Mouse (Mus musculus): Measurements from ENCODE around the gene Gm20458. TPM values are rescaled to one million over a fixed set of nuclear protein-coding genes. Genes with fewer than 3 reads are reported as not detected.
A peak's percentile ranks its signal among the peaks of the same experiment; 100 is the strongest.

Gene Gm20458
- not detected in 2 replicates for polyA plus RNA-seq (2011; ENCODE audit: insufficient read depth, insufficient read length, low replicate concordance, missing spikeins)

DNA sequence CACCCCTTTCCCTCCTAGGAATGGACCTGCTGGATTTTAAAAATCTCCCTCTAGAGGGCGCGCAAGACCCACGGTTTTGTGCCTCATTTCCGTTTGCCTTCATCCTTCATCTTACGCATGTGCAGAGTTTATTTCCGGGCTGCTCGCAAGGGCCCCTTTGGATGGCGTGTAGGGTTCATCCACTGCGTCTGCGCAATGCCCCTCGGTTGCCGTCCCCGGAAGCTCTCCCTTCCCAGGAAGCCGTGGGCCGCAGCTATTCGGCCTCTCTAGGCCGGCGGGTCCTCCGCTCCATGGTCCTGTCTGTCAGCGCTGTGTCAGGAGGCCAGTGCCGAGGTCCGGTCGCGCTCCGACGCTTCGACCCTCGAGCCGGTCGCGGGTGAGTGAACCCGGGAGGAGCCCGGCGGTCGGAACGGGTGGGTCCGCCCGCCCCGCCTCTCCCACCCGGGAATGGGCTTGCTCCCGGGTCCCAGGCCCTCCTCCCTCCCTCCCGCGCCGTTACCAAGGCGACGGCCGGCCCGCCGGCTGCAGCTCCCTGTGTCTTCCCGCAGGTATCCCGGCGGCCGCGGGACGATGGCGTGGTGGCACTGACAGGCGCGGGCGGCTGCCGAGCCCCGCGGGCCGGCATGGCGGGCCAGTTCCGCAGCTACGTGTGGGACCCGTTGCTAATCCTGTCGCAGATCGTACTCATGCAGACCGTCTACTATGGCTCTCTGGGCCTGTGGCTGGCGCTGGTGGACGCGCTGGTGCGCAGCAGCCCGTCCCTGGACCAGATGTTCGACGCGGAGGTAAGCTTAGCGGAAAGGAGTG is at the start of gene Gm20458:
Gene Gm20458, plus strand, starts transcription at position 223 of the 807 bp plus-strand sequence.
- peak; percentile 74 for TF ChIP-seq CTCF (IDR thresholded peaks at IDR 0.05; ENCODE audit: control insufficient read depth, insufficient read depth, low read length)
- peak; percentile 66; the same call in 1 of the 2 replicates for TF ChIP-seq POLR2A (IDR thresholded peaks at IDR 0.05; ENCODE audit: borderline replicate concordance, control insufficient read depth, low read depth, low read length)
- under 1% methylated on average over 79 of the region's 79 CpGs for WGBS
- Histone ChIP-seq H3K4me3 (replicated peaks; ENCODE audit: control insufficient read depth, low read depth, low read length) (peak within 1 kb of the TSS; percentile 92), H3K27ac (ENCODE audit: control insufficient read depth, insufficient read depth, low read depth, low read length, poor library complexity) (peak within 1 kb of the TSS; percentile 91), H3K4me1 (ENCODE audit: control insufficient read depth, insufficient read depth, low read length) (peaks cover 2% of the 10 kb centered on the region; the same call in 1 of the 2 replicates)

GRCm38 (mm10) chr2:164414167-164414566 is 46.6 kb upstream of the Gm20458 start:
- TF ChIP-seq POLR2A (IDR thresholded peaks at IDR 0.05; ENCODE audit: borderline replicate concordance, control insufficient read depth, low read depth, low read length) = no peak; the same call in 1 of the 2 replicates
- TF ChIP-seq CTCF (IDR thresholded peaks at IDR 0.05; ENCODE audit: control insufficient read depth, insufficient read depth, low read length) = no peak
- no peak overlapping the region for H3K4me3 ChIP-seq (replicated peaks; ENCODE audit: control insufficient read depth, low read depth, low read length)
- WGBS = 49% methylated on average over 28 of the region's 28 CpGs
- H3K4me1 ChIP-seq (ENCODE audit: control insufficient read depth, insufficient read depth, low read length) = peaks cover 3% of the 10 kb centered on the region
- H3K27ac ChIP-seq (ENCODE audit: control insufficient read depth, insufficient read depth, low read depth, low read length, poor library complexity) = no peak overlapping the region

GRCm38 (mm10) chr2:164414581-164414980 is 46.2 kb upstream of the Gm20458 start:
- peak overlapping the region; percentile 17 for H3K4me3 ChIP-seq (replicated peaks; ENCODE audit: control insufficient read depth, low read depth, low read length)
- H3K4me1 ChIP-seq (ENCODE audit: control insufficient read depth, insufficient read depth, low read length) = peaks cover 3% of the 10 kb centered on the region
- H3K27ac ChIP-seq (ENCODE audit: control insufficient read depth, insufficient read depth, low read depth, low read length, poor library complexity) = no peak overlapping the region
- TF ChIP-seq POLR2A (IDR thresholded peaks at IDR 0.05; ENCODE audit: borderline replicate concordance, control insufficient read depth, low read depth, low read length) (no peak), CTCF (IDR thresholded peaks at IDR 0.05; ENCODE audit: control insufficient read depth, insufficient read depth, low read length) (no peak)
- WGBS = 55% methylated on average over 10 of the region's 10 CpGs

DNA sequence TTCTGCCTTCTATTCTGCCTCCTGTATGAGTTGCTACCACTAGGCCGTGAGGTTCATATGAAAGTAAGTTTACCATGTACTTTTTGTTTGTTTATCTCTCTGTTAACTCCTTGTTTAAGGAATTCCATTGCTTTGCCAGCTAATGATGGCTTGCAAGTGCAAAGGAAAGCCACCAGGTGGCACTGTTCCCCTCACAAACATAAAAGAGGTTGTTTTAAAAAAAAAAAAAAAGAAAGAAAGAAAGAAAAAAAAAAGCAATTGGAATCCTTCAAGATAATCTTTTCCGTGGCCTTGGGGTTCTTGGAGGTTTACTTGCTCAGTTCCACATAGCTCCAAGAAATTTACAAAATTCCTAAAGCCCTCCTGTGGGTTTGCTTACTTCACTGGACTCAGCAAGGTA is 43.6 kb upstream of the Gm20458 start:
- Histone ChIP-seq H3K4me3 (replicated peaks; ENCODE audit: control insufficient read depth, low read depth, low read length) (no peak overlapping the region), H3K4me1 (ENCODE audit: control insufficient read depth, insufficient read depth, low read length) (peaks cover 3% of the 10 kb centered on the region), H3K27ac (ENCODE audit: control insufficient read depth, insufficient read depth, low read depth, low read length, poor library complexity) (no peak overlapping the region)
- TF ChIP-seq POLR2A (IDR thresholded peaks at IDR 0.05; ENCODE audit: borderline replicate concordance, control insufficient read depth, low read depth, low read length) (no peak), CTCF (IDR thresholded peaks at IDR 0.05; ENCODE audit: control insufficient read depth, insufficient read depth, low read length) (no peak)
- 0% methylated on average over 2 of the region's 2 CpGs for WGBS

- 42% methylated on average over 3 of the region's 3 CpGs for WGBS
- TF ChIP-seq POLR2A (IDR thresholded peaks at IDR 0.05; ENCODE audit: borderline replicate concordance, control insufficient read depth, low read depth, low read length) (no peak), CTCF (IDR thresholded peaks at IDR 0.05; ENCODE audit: control insufficient read depth, insufficient read depth, low read length) (no peak)
- Histone ChIP-seq H3K4me3 (replicated peaks; ENCODE audit: control insufficient read depth, low read depth, low read length) (no peak overlapping the region), H3K4me1 (ENCODE audit: control insufficient read depth, insufficient read depth, low read length) (peaks cover 3% of the 10 kb centered on the region), H3K27ac (ENCODE audit: control insufficient read depth, insufficient read depth, low read depth, low read length, poor library complexity) (no peak overlapping the region)
Measured at GRCm38 (mm10) chr2:164418308-164418875, 42.4 kb upstream of the Gm20458 start.

- WGBS = 37% methylated on average over 3 of the region's 3 CpGs
- Histone ChIP-seq H3K4me3 (replicated peaks; ENCODE audit: control insufficient read depth, low read depth, low read length) (no peak overlapping the region), H3K4me1 (ENCODE audit: control insufficient read depth, insufficient read depth, low read length) (peaks cover 3% of the 10 kb centered on the region), H3K27ac (ENCODE audit: control insufficient read depth, insufficient read depth, low read depth, low read length, poor library complexity) (no peak overlapping the region)
- TF ChIP-seq CTCF (IDR thresholded peaks at IDR 0.05; ENCODE audit: control insufficient read depth, insufficient read depth, low read length) = no peak
Measured at GRCm38 (mm10) chr2:164419489-164419888, 41.3 kb upstream of the Gm20458 start.

DNA sequence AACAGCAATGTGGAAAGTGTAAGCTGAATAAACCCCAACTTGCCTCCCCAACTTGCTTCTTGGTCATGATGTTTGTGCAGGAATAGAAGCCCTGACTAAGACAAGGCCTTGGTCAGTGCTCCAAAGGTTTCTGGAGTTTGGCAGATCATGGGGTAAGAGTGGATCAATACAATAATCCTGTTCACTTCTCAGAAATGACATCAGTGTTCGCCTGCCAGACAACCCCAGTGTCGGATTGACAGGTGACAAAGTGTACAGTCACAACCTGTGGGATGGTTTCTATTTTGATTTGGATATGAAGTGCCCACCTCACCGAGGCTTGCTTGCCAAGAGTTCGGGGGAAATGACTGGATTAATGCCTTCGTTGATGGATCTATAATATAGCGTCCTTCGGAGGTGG is 39.5 kb upstream of the Gm20458 start:
- H3K27ac ChIP-seq (ENCODE audit: control insufficient read depth, insufficient read depth, low read depth, low read length, poor library complexity) = no peak overlapping the region
- peaks cover 3% of the 10 kb centered on the region for H3K4me1 ChIP-seq (ENCODE audit: control insufficient read depth, insufficient read depth, low read length)
- H3K4me3 ChIP-seq (replicated peaks; ENCODE audit: control insufficient read depth, low read depth, low read length) = no peak overlapping the region
- TF ChIP-seq POLR2A (IDR thresholded peaks at IDR 0.05; ENCODE audit: borderline replicate concordance, control insufficient read depth, low read depth, low read length) = no peak
- 86% methylated on average over 7 of the region's 7 CpGs for WGBS

- WGBS = 81% methylated on average over 8 of the region's 8 CpGs
Measured at GRCm38 (mm10) chr2:164421979-164422378, 38.8 kb upstream of the Gm20458 start.

More at GRCm38 (mm10) chr2:164421979-164422378, 38.8 kb upstream of the Gm20458 start:
- Histone ChIP-seq H3K27ac (ENCODE audit: control insufficient read depth, insufficient read depth, low read depth, low read length, poor library complexity) (no peak overlapping the region), H3K4me1 (ENCODE audit: control insufficient read depth, insufficient read depth, low read length) (peaks cover 3% of the 10 kb centered on the region), H3K4me3 (replicated peaks; ENCODE audit: control insufficient read depth, low read depth, low read length) (no peak overlapping the region)
- TF ChIP-seq POLR2A (IDR thresholded peaks at IDR 0.05; ENCODE audit: borderline replicate concordance, control insufficient read depth, low read depth, low read length) (no peak), CTCF (IDR thresholded peaks at IDR 0.05; ENCODE audit: control insufficient read depth, insufficient read depth, low read length) (no peak)
